Comparison of ENCODE assay signal across 9 mouse cellular contexts in genomic region chr11:78166161-78166560, GRCm38 (mm10). TPM values are rescaled to one million over a fixed set of nuclear protein-coding genes. Genes with fewer than 3 reads are reported as not detected.
DNase-seq lines count a peak whose midpoint lies in the region; ATAC-seq and TF ChIP-seq lines count a peak whose summit lies in the region.
"Had no signal": no experiment of that assay in that cellular context is flagged by ENCODE, and none has a peak within 500 bp of the region (broad histone marks: within the 10 kb centered on the region; RNA-seq: fewer than 3 reads in every experiment).

No protein-coding gene starts in this region.

- no peaks in the 10 kb centered on the region for H3K27me3 ChIP-seq in heart, embryonic 14.5 days (ENCODE audit: control insufficient read depth, insufficient read depth, low read length)
- no peaks in the 10 kb centered on the region for H3K27me3 ChIP-seq in MEL (ENCODE audit: control insufficient read depth in 1 of 2, insufficient read depth in 2 of 2, low read length in 2 of 2)
- no peaks in the 10 kb centered on the region for H3K27me3 ChIP-seq in hindbrain, embryonic 11.5 days (ENCODE audit: control insufficient read depth, insufficient read depth, low read length)
- peaks cover 22% of the 10 kb centered on the region; the same call in 1 of the 2 replicates for H3K27me3 ChIP-seq in midbrain, embryonic 10.5 days (ENCODE audit: low read depth, poor library complexity, severe bottlenecking)
- H3K27me3 ChIP-seq: Patski had no signal

- H3K4me1 ChIP-seq in heart, embryonic 14.5 days (ENCODE audit: control insufficient read depth in 2 of 2, insufficient read depth in 2 of 2, low read length in 2 of 2) = peaks cover 16 to 30% of the 10 kb centered on the region in 2 experiments; a peak in 3 of 4 replicates
- H3K4me1 ChIP-seq in MEL (ENCODE audit: control insufficient read depth in 1 of 2, insufficient read depth in 2 of 2, low read length in 2 of 2) = peaks cover 20 to 37% of the 10 kb centered on the region in 2 experiments
- H3K4me1 ChIP-seq in hindbrain, embryonic 11.5 days (replicated peaks; ENCODE audit: control insufficient read depth, insufficient read depth, low read length) = peaks cover 11% of the 10 kb centered on the region
- peaks cover 49% of the 10 kb centered on the region for H3K4me1 ChIP-seq in midbrain, embryonic 10.5 days

- peak overlapping the region; percentile 93 for H3K4me2 ChIP-seq in heart, embryonic 14.5 days (ENCODE audit: low read length)
- peak overlapping the region; percentile 70 for H3K4me2 ChIP-seq in hindbrain, embryonic 11.5 days (replicated peaks; ENCODE audit: low read depth, low read length)

- no peaks in the 10 kb centered on the region for H3K9me3 ChIP-seq in heart, embryonic 14.5 days (ENCODE audit: control insufficient read depth, low read length)
- H3K9me3 ChIP-seq in MEL (replicated peaks; ENCODE audit: insufficient read depth, low read length) = no peaks in the 10 kb centered on the region
- H3K9me3 ChIP-seq in hindbrain, embryonic 11.5 days (ENCODE audit: control insufficient read depth, low read length) = no peaks in the 10 kb centered on the region
- H3K9me3 ChIP-seq in midbrain, embryonic 10.5 days (replicated peaks) = no peaks in the 10 kb centered on the region

- peaks cover 13% of the 10 kb centered on the region for H3K79me2 ChIP-seq in MEL (ENCODE audit: control insufficient read depth, insufficient read depth, low read length, poor library complexity)

- H3K9ac ChIP-seq in heart, embryonic 14.5 days (ENCODE audit: low read length) = peak overlapping the region; percentile 97
- H3K9ac ChIP-seq in MEL (ENCODE audit: control insufficient read depth, low read depth, low read length, poor library complexity, severe bottlenecking) = peak overlapping the region; percentile 79
- H3K9ac ChIP-seq in hindbrain, embryonic 11.5 days (ENCODE audit: low read depth, low read length) = peak overlapping the region; percentile 93; the same call in 1 of the 2 replicates

- H3K4me3 ChIP-seq in heart, embryonic 14.5 days (ENCODE audit: control insufficient read depth in 1 of 2, insufficient read depth in 1 of 2, low read depth in 1 of 2, low read length in 2 of 2) = peak overlapping the region in 1 of 2 experiments; percentile 96; a peak in 3 of 4 replicates
- peak overlapping the region; percentile 72 to 87 for H3K4me3 ChIP-seq in MEL (ENCODE audit: control insufficient read depth in 1 of 2, insufficient read depth in 1 of 2, low read depth in 2 of 2, low read length in 2 of 2)
- no peak overlapping the region for H3K4me3 ChIP-seq in hindbrain, embryonic 11.5 days (ENCODE audit: low read depth, low read length)
- peak overlapping the region; percentile 99 for H3K4me3 ChIP-seq in midbrain, embryonic 10.5 days

- TF ChIP-seq CTCF in MEL (IDR thresholded peaks at IDR 0.05 in 2 of 3, conservative IDR thresholded peaks at IDR 0.05 in 1 of 3; ENCODE audit: control insufficient read depth in 1 of 3, insufficient read depth in 1 of 3, low read depth in 2 of 3, low read length in 3 of 3, poor library complexity in 1 of 3, severe bottlenecking in 1 of 3) = no peak

- TF ChIP-seq POLR2A in MEL (IDR thresholded peaks at IDR 0.05; ENCODE audit: control insufficient read depth in 1 of 2, insufficient read depth in 1 of 2, low read depth in 1 of 2, low read length in 2 of 2, poor library complexity in 1 of 2) = no peak

- peak overlapping the region; percentile 72 to 96 for H3K27ac ChIP-seq in heart, embryonic 14.5 days (replicated peaks in 1 of 2; ENCODE audit: control insufficient read depth in 1 of 2, insufficient read depth in 1 of 2, low read depth in 2 of 2, low read length in 2 of 2)
- H3K27ac ChIP-seq in MEL (ENCODE audit: control insufficient read depth, low read depth, low read length) = peak overlapping the region; percentile 65
- H3K27ac ChIP-seq in hindbrain, embryonic 11.5 days (ENCODE audit: low read depth, low read length) = no peak overlapping the region
- peak overlapping the region; percentile 99 for H3K27ac ChIP-seq in midbrain, embryonic 10.5 days (replicated peaks)

- no peak for ATAC-seq in heart, embryonic 14.5 days (ENCODE audit: insufficient number of reproducible peaks, insufficient read depth, low FRiP score, low read depth)
- no peak for ATAC-seq in hindbrain, embryonic 11.5 days (ENCODE audit: low FRiP score)

- 43% methylated on average over 4 of the region's 4 CpGs for WGBS in heart, embryonic 14.5 days
- 58% methylated on average over 4 of the region's 4 CpGs for WGBS in hindbrain, embryonic 11.5 days
- WGBS in midbrain, embryonic 10.5 days = 51% methylated on average over 4 of the region's 4 CpGs

- no peak for TF ChIP-seq RAD21 in MEL (IDR thresholded peaks at IDR 0.05; ENCODE audit: low read depth, low read length)

- no peak for DNase-seq in heart, adult 9 months (ENCODE audit: low spot score in 2 of 2)
- DNase-seq in MEL (ENCODE audit: low read depth, low spot score) (no peak), MN1 (ENCODE audit: low spot score) (no peak)
- DNase-seq in hindbrain, embryonic 11.5 days (ENCODE audit: low spot score) = no peak
- no peak for DNase-seq in midbrain, embryonic 10.5 days (ENCODE audit: low spot score)
- no peak for DNase-seq in retina, postnatal 1 day
- no peak for DNase-seq in spleen, adult 18-20 months

- TF ChIP-seq EP300 in MEL (IDR thresholded peaks at IDR 0.05; ENCODE audit: low read depth in 1 of 2, low read length in 2 of 2) = no peak

- peaks cover 14% of the 10 kb centered on the region for H3K36me3 ChIP-seq in heart, embryonic 14.5 days (ENCODE audit: control insufficient read depth, insufficient read depth, low read length)
- peaks cover 0 to 23% of the 10 kb centered on the region in 2 experiments; a peak in 2 of 4 replicates for H3K36me3 ChIP-seq in MEL (ENCODE audit: control insufficient read depth in 1 of 2, insufficient read depth in 2 of 2, low read length in 2 of 2)
- peaks cover 3% of the 10 kb centered on the region; the same call in 1 of the 2 replicates for H3K36me3 ChIP-seq in hindbrain, embryonic 11.5 days (ENCODE audit: control insufficient read depth, insufficient read depth, low read length)
- peaks cover 25% of the 10 kb centered on the region for H3K36me3 ChIP-seq in midbrain, embryonic 10.5 days

TF ChIP-seq in MEL, 35 proteins besides CTCF, POLR2A, EP300 and RAD21 (continues in another document):
- TF ChIP-seq ZNF384 (IDR thresholded peaks at IDR 0.05; ENCODE audit: low read depth, low read length) (no peak), MAZ (IDR thresholded peaks at IDR 0.05; ENCODE audit: low read depth, low read length) (no peak), MYC (IDR thresholded peaks at IDR 0.05; ENCODE audit: low read depth, low read length) (no peak), KAT2A (conservative IDR thresholded peaks at IDR 0.05; ENCODE audit: low read depth, low read length) (no peak), MAFK (IDR thresholded peaks at IDR 0.05; ENCODE audit: borderline replicate concordance, low read depth, low read length) (no peak), USF1 (IDR thresholded peaks at IDR 0.05; ENCODE audit: low read depth, low read length) (no peak), NELFE (IDR thresholded peaks at IDR 0.05; ENCODE audit: low read depth, low read length) (no peak), ETS1 (IDR thresholded peaks at IDR 0.05; ENCODE audit: low read depth, low read length) (no peak), POLR2AphosphoS2 (IDR thresholded peaks at IDR 0.05; ENCODE audit: low read length) (no peak)

RNA-seq across cellular contexts. Expression of gene Traf4, which starts 0.8 kb away (rescaled TPM):
- polyA plus RNA-seq in heart, embryonic 14.5 days (2014; fragmentation: Nextera tagmentation; extraction: Ambion mirVana) = 18.5 and 25.6 TPM in 2 replicates
- total RNA-seq in MEL (2012; rRNA removed) = 21.0 and 42.0 TPM in 2 replicates
- 10 to 100 TPM in 1 of 2 experiments, not detected in 1; 34.4 TPM for polyA plus RNA-seq in MEL (2012; ENCODE audit: insufficient read depth in 1 of 2, insufficient read length in 2 of 2, low read depth in 1 of 2, low replicate concordance in 2 of 2, missing spikeins in 1 of 2)
- 73.6 and 92.0 TPM in 2 replicates for polyA plus RNA-seq in hindbrain, embryonic 11.5 days (2014; fragmentation: Nextera tagmentation; extraction: Ambion mirVana)
- polyA plus RNA-seq in midbrain, embryonic 10.5 days (2016; fragmentation: Nextera tagmentation; extraction: Ambion mirVana) = 96.3 and 109 TPM in 2 replicates

RNA-seq across cellular contexts. Expression of gene Nek8, which starts 10.3 kb away (rescaled TPM):
- 11.5 and 12.4 TPM in 2 replicates for polyA plus RNA-seq in heart, embryonic 14.5 days (2014; fragmentation: Nextera tagmentation; extraction: Ambion mirVana)
- total RNA-seq in MEL (2012; rRNA removed) = 6.0 and 7.5 TPM in 2 replicates
- 10 to 100 TPM in 1 of 2 experiments, not detected in 1; 10.1 TPM for polyA plus RNA-seq in MEL (2012; ENCODE audit: insufficient read depth in 1 of 2, insufficient read length in 2 of 2, low read depth in 1 of 2, low replicate concordance in 2 of 2, missing spikeins in 1 of 2)
- 5.2 and 7.0 TPM in 2 replicates for polyA plus RNA-seq in hindbrain, embryonic 11.5 days (2014; fragmentation: Nextera tagmentation; extraction: Ambion mirVana)
- 10.7 and 11.1 TPM in 2 replicates for polyA plus RNA-seq in midbrain, embryonic 10.5 days (2016; fragmentation: Nextera tagmentation; extraction: Ambion mirVana)

RNA-seq across cellular contexts. Expression of gene Tlcd1, which starts 10.3 kb away (rescaled TPM):
- 14.7 and 16.1 TPM in 2 replicates for polyA plus RNA-seq in heart, embryonic 14.5 days (2014; fragmentation: Nextera tagmentation; extraction: Ambion mirVana)
- 16.2 and 28.3 TPM in 2 replicates for total RNA-seq in MEL (2012; rRNA removed)
- 10 to 100 TPM in 1 of 2 experiments, not detected in 1; 23.3 TPM for polyA plus RNA-seq in MEL (2012; ENCODE audit: insufficient read depth in 1 of 2, insufficient read length in 2 of 2, low read depth in 1 of 2, low replicate concordance in 2 of 2, missing spikeins in 1 of 2)
- 6.8 and 9.5 TPM in 2 replicates for polyA plus RNA-seq in hindbrain, embryonic 11.5 days (2014; fragmentation: Nextera tagmentation; extraction: Ambion mirVana)
- polyA plus RNA-seq in midbrain, embryonic 10.5 days (2016; fragmentation: Nextera tagmentation; extraction: Ambion mirVana) = 8.8 and 11.1 TPM in 2 replicates

RNA-seq across cellular contexts. Expression of gene Rpl23a, which starts 17.2 kb away (rescaled TPM):
- polyA plus RNA-seq in heart, embryonic 14.5 days (2014; fragmentation: Nextera tagmentation; extraction: Ambion mirVana) = 968 and 1,084 TPM in 2 replicates
- total RNA-seq in MEL (2012; rRNA removed) = 3,920 and 4,112 TPM in 2 replicates
- polyA plus RNA-seq in MEL (2012; ENCODE audit: insufficient read depth in 1 of 2, insufficient read length in 2 of 2, low read depth in 1 of 2, low replicate concordance in 2 of 2, missing spikeins in 1 of 2) = 1,000 to 10,000 TPM in 1 of 2 experiments, not detected in 1; 2,892 TPM
- polyA plus RNA-seq in hindbrain, embryonic 11.5 days (2014; fragmentation: Nextera tagmentation; extraction: Ambion mirVana) = 1,168 and 1,191 TPM in 2 replicates
- polyA plus RNA-seq in midbrain, embryonic 10.5 days (2016; fragmentation: Nextera tagmentation; extraction: Ambion mirVana) = 953 and 1,066 TPM in 2 replicates

RNA-seq across cellular contexts. Expression of gene Rab34, which starts 22.1 kb away (rescaled TPM):
- polyA plus RNA-seq in heart, embryonic 14.5 days (2014; fragmentation: Nextera tagmentation; extraction: Ambion mirVana) = 57.1 and 61.8 TPM in 2 replicates
- 20.8 TPM in 2 replicates for total RNA-seq in MEL (2012; rRNA removed)
- polyA plus RNA-seq in MEL (2012; ENCODE audit: insufficient read depth in 1 of 2, insufficient read length in 2 of 2, low read depth in 1 of 2, low replicate concordance in 2 of 2, missing spikeins in 1 of 2) = 10 to 100 TPM in 1 of 2 experiments, not detected in 1; 42.9 TPM
- 57.7 and 69.3 TPM in 2 replicates for polyA plus RNA-seq in hindbrain, embryonic 11.5 days (2014; fragmentation: Nextera tagmentation; extraction: Ambion mirVana)
- polyA plus RNA-seq in midbrain, embryonic 10.5 days (2016; fragmentation: Nextera tagmentation; extraction: Ambion mirVana) = 75.0 and 83.8 TPM in 2 replicates
